6 mouse cellular contexts compared by ENCODE assay signal in genomic region chr1:97580680-97581079, GRCm38 (mm10).
A peak's percentile ranks its signal among the peaks of the same experiment; 100 is the strongest.
DNase-seq lines count a peak whose midpoint lies in the region; ATAC-seq and TF ChIP-seq lines count a peak whose summit lies in the region.
"Not testable (repeated sequence)": the region's sequence is repeated elsewhere in the genome, so short reads cannot be mapped to it uniquely, and the experiment has no call there.

No protein-coding gene starts in this region.

- not testable (repeated sequence) for TF ChIP-seq POLR2A in MEL (IDR thresholded peaks at IDR 0.05; ENCODE audit: control insufficient read depth in 1 of 2, insufficient read depth in 1 of 2, low read depth in 1 of 2, low read length in 2 of 2, poor library complexity in 1 of 2); spleen, adult 2 months (IDR thresholded peaks at IDR 0.05; ENCODE audit: low read depth, low read length); thymus, adult 2 months (IDR thresholded peaks at IDR 0.05; ENCODE audit: control insufficient read depth, extremely low read depth, insufficient read depth, low read length, poor library complexity)

- peak overlapping the region in 1 of 2 experiments; percentile 20; a peak in 1 of 4 replicates for H3K4me3 ChIP-seq in MEL (ENCODE audit: control insufficient read depth in 1 of 2, insufficient read depth in 1 of 2, low read depth in 2 of 2, low read length in 2 of 2)
- not testable (repeated sequence) for H3K4me3 ChIP-seq in intestine, embryonic 15.5 days (replicated peaks); spleen, adult 2 months (ENCODE audit: extremely low read depth, insufficient read depth, insufficient read length); thymus, adult 2 months (ENCODE audit: control insufficient read depth, insufficient read depth, low read length)

- H3K9me3 ChIP-seq in MEL (replicated peaks; ENCODE audit: insufficient read depth, low read length); intestine, embryonic 15.5 days: not testable (repeated sequence)

- TF ChIP-seq RAD21 in MEL (IDR thresholded peaks at IDR 0.05; ENCODE audit: low read depth, low read length): not testable (repeated sequence)

- not testable (repeated sequence) for H3K79me2 ChIP-seq in MEL (ENCODE audit: control insufficient read depth, insufficient read depth, low read length, poor library complexity)

- not testable (repeated sequence) for DNase-seq in MEL (ENCODE audit: low read depth, low spot score); spleen, adult 2 months (ENCODE audit: low read depth in 1 of 2, low spot score in 2 of 2)
- DNase-seq in large intestine, adult 2 months (ENCODE audit: low read depth, low spot score): peak; percentile 69
- peak; percentile 37 for DNase-seq in thymus, adult 2 months
- DNase-seq in thymus, postnatal 25 days: peak; percentile 56

- peak overlapping the region; percentile 39 for H3K9ac ChIP-seq in MEL (ENCODE audit: control insufficient read depth, low read depth, low read length, poor library complexity, severe bottlenecking)
- not testable (repeated sequence) for H3K9ac ChIP-seq in intestine, embryonic 15.5 days

- peak; percentile 87 for ATAC-seq in intestine, embryonic 15.5 days

- not testable (repeated sequence) for H3K4me1 ChIP-seq in MEL (ENCODE audit: control insufficient read depth in 1 of 2, insufficient read depth in 2 of 2, low read length in 2 of 2); intestine, embryonic 15.5 days (replicated peaks); spleen, adult 2 months (ENCODE audit: control insufficient read depth, insufficient read depth, insufficient read length); thymus, adult 2 months (replicated peaks; ENCODE audit: control insufficient read depth, insufficient read depth, low read length)

- TF ChIP-seq EP300 in MEL (IDR thresholded peaks at IDR 0.05; ENCODE audit: low read depth in 1 of 2, low read length in 2 of 2): not testable (repeated sequence)

- not testable (repeated sequence) for TF ChIP-seq CTCF in MEL (IDR thresholded peaks at IDR 0.05 in 2 of 3, conservative IDR thresholded peaks at IDR 0.05 in 1 of 3; ENCODE audit: control insufficient read depth in 1 of 3, insufficient read depth in 1 of 3, low read depth in 2 of 3, low read length in 3 of 3, poor library complexity in 1 of 3, severe bottlenecking in 1 of 3); spleen, adult 2 months (IDR thresholded peaks at IDR 0.05; ENCODE audit: extremely low read depth, insufficient read depth, insufficient read length, insufficient replicate concordance); thymus, adult 2 months (IDR thresholded peaks at IDR 0.05; ENCODE audit: borderline replicate concordance, control insufficient read depth, extremely low read depth, insufficient read depth, low read length, poor library complexity)

- H3K4me2 ChIP-seq in intestine, embryonic 15.5 days (replicated peaks): not testable (repeated sequence)

- not testable (repeated sequence) for H3K27me3 ChIP-seq in MEL (ENCODE audit: control insufficient read depth in 1 of 2, insufficient read depth in 2 of 2, low read length in 2 of 2); intestine, embryonic 15.5 days (replicated peaks); spleen, adult 2 months (ENCODE audit: control insufficient read depth, insufficient read depth, low read length); thymus, adult 2 months (ENCODE audit: control insufficient read depth, insufficient read depth, low read length)

- peak overlapping the region; percentile 36 for H3K27ac ChIP-seq in MEL (ENCODE audit: control insufficient read depth, low read depth, low read length)
- H3K27ac ChIP-seq in intestine, embryonic 15.5 days: not testable (repeated sequence)
- peak overlapping the region; percentile 85 for H3K27ac ChIP-seq in spleen, adult 2 months (ENCODE audit: insufficient read depth, low read length)
- H3K27ac ChIP-seq in thymus, adult 2 months (ENCODE audit: control insufficient read depth, insufficient read depth, low read length): peak overlapping the region; percentile 90

- H3K36me3 ChIP-seq in MEL (ENCODE audit: control insufficient read depth in 1 of 2, insufficient read depth in 2 of 2, low read length in 2 of 2); intestine, embryonic 15.5 days; spleen, adult 2 months (ENCODE audit: control insufficient read depth, insufficient read depth, low read length); thymus, adult 2 months (ENCODE audit: control insufficient read depth, insufficient read depth, low read length): not testable (repeated sequence)

TF ChIP-seq in MEL, 35 proteins besides CTCF, POLR2A, EP300 and RAD21:
- TF ChIP-seq JUND (IDR thresholded peaks at IDR 0.05; ENCODE audit: low read depth, low read length): peak; percentile 81
